Mouse (Mus musculus) layer of hippocampus, adult 9-10 months (tissue): Measurements from ENCODE around the gene Ly6g6d.
"Not testable (repeated sequence)": the region's sequence is repeated elsewhere in the genome, so short reads cannot be mapped to it uniquely, and the experiment has no call there.

Experiments
- DNase-seq: peaks from one replicate; pipeline ENCODE4 v3.0.0; 2022; ENCODE audit warnings: low spot score

Gene Ly6g6d

GRCm38 (mm10) chr17:35048149-35048931 is 29.5 kb downstream of the Ly6g6d start:
- DNase-seq = no peak

- no peak for DNase-seq
Observed at GRCm38 (mm10) chr17:35047688-35048087, 30.2 kb downstream of the Ly6g6d start.

GRCm38 (mm10) chr17:35046681-35047455 is 31.0 kb downstream of the Ly6g6d start, which contains the start of gene Msh5:
Gene Msh5 (minus strand): TSS chr17:35046745.
- peak; percentile 79 for DNase-seq

- no peak for DNase-seq
Observed at GRCm38 (mm10) chr17:35045807-35046680, 31.8 kb downstream of the Ly6g6d start.

GRCm38 (mm10) chr17:35044904-35045806 is 32.7 kb downstream of the Ly6g6d start:
- DNase-seq = no peak

DNA sequence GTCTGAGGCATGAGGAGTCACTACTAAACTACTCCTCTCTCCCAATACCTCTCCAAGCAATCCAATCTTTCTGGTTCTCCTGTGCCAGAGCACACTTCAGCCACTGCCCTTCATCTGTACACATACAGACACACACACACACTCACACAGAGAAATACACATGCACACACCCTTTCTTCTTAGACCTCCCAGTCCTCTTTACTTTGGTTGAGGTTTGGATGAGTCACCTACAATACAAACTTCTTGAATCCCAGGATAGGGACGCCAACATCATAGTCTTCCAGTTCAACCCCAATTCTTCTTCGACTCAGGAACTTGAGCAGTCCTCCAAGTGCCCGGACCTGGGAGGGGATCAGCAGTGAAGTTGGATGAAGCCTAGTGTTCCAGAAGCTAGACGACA is 34.1 kb downstream of the Ly6g6d start:
- no peak for DNase-seq

DNA sequence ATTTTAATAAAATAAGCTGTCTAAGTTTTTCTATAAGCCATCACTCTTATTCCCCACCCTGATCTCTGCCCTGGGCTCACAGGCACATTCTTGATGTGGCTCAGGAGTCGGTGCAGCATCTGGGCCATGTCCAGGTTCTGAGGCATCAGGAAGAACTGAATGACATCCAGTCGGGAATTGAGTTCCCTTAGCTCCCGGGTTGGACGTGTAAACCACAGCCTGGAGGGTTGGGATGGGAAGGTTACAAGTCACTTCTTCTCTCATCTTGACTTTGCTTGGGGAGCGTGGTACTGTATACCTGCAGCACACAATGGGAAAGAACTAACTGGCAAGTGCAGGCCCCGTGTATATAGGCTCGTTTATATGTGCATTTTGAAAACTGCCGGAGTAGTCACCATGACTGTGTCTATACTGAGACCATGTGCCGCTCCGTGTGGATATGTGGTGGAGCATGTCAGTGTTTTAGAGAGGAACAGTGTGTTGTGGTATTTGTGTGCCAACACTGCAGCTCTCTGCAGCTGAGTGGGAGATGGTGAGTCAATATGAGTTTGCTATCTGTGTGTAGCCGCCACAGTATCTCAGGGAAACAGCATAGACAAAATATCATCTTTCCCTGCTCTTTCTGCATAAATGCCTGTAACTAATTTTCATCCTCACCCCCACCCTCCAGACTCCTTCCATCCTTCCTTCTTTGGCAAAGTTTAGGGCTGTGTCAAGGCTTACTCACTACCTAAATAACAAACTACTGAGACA is 38.6 kb downstream of the Ly6g6d start:
- DNase-seq = no peak

DNA sequence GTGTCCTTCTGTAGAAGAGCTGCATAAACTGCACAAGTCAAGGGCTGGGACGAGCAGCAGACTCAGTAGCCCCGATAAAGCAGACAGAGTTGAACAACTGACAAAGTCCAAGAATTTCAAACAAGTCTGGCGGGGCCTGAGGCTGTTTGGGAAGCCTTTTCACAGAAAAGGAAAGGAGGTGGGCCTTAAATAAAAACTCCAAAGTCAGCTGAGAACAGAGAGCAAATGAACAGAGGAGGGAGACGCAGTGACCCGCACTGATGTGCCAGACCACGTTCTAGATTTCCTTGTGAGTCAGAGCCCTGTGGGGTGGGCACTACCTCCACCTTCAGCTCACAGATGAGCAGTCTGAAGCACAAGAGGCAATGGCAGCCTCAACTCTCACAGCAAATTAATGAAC is 43.0 kb downstream of the Ly6g6d start:
- DNase-seq = no peak

DNA sequence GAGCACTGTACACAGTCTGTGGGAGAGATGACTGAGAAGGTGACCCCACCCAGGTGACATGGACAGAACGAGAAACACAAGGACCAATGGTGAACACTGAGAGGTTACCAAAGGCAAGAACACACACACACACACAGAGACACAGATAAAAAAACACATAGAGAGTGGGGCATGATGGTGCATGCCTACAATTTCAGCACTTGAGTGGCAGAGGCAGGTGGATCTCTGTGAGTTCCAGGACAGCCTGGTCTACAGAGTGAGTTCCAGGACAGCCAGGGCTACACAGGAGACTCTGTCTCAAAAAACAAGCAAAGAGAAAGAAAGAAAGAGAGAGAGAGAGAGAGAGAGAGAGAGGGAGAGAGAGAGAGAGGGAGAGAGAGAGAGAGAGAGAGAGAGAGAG is 44.2 kb downstream of the Ly6g6d start:
- not testable (repeated sequence) for DNase-seq

GRCm38 (mm10) chr17:35032323-35032870 is 45.5 kb downstream of the Ly6g6d start:
- no peak for DNase-seq

DNA sequence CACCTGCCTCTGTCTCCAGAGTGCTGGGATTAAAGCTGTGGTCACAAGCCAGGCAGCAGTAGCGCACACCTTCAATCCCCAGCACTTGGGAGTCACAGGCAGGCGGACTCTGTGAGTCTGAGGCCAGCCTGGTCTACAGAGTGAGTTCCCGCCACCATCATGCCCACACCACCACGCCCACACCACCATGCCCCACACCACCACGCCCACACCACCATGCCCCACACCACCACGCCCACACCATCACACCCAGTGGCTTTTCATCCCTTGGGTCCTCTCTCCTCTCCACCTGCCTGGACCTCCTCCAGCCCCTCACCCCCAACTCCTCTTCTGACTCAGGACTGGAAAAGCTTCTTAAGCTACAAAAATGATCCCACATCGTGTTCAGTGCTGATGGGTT is 46.0 kb downstream of the Ly6g6d start:
- DNase-seq = no peak

DNA sequence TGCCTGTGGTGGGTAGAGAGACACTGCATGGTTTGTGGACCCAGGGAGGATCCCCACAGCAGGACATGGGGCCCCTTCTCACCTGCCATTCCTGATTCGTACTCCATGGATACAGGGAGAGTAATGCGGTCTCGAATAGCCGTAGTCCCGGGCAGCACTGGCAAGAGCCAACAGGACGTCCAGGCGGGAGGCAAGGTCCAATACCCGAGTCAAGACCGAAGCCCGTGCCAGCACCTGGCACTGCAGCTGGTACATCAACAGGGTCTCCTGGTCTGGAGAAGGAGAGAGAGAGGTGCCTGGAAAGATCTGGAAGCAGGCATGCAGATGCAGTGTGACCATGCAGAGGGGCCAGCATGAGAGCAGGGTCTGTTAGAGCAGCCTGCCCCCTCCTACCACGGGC is 46.6 kb downstream of the Ly6g6d start:
- no peak for DNase-seq

GRCm38 (mm10) chr17:35029691-35030532 is 48.0 kb downstream of the Ly6g6d start:
- DNase-seq = no peak

DNA sequence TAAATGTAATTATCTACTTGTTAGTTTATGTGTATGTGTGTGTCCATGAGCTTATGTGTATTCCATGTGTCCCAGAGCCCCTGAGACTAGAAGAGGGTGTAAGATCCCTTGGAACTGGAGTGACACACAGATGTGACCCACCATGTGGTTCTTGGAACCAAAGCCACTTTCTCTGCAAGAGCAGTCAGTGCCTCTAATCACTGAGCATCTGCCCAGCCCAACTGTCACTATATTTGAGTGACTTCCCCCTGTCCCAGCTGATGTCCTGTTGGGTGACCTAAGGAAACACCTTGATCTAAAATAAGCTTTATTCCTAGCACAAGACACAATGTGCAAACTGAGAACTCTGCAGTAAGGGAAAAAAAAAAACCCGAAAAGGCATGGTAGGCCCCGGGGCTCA is 49.5 kb downstream of the Ly6g6d start:
- DNase-seq = no peak

DNA sequence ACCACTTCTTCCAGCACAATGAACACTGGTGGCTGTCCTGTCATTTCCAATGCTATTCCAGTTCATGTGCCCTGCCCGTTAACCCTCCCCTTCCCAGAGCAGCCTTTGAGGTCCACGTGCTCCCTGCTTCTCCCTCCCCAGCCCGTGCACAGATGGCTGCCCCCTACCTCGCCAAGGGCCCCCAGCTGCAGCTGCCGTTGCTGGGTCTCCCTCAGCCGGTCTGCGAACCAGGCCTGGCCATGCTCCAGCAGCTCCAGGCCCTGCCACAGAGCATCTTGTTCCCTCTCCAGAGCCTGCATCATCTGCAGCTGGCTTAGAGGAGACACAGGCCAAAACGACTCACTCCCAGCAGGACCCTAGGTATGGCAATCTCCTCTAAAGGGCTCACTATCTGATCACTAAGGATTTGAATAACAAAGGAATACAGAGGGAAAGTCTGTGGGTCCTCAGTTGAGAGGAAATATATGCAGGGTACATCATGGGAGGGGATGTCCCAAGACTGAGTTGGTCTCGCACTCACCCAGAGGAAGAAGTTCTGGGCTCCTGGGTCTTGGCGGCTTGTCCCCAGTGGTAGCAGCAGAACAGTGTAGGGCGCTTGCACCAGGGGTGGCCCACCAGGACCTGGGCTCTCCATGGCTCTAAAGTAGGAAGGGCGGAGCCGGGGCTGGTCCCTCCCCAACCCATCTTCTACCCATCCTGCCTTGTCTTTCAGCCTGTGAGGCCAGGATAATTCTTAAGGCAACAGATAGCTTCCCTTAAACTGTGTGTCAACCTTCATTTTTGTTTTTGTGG is 50.4 kb downstream of the Ly6g6d start, which contains the start of gene Sapcd1:
Gene Sapcd1, minus strand, starts transcription at position 740 of the 792 bp plus-strand sequence.
- DNase-seq = no peak

GRCm38 (mm10) chr17:35026206-35026605 is 51.7 kb downstream of the Ly6g6d start:
- DNase-seq = no peak

- DNase-seq = no peak
Observed at GRCm38 (mm10) chr17:35024691-35025488, 53.0 kb downstream of the Ly6g6d start.
